Mouse (Mus musculus) MEL (cell line): ENCODE data around the gene Prtn3. TPM values are rescaled to one million over a fixed set of nuclear protein-coding genes. Genes with fewer than 3 reads are reported as not detected.

ENCODE experiments used
- DNase-seq: peaks from one replicate; pipeline ENCODE4 v3.0.0; 2011; ENCODE audit warnings: low read depth, low spot score
- H3K27ac ChIP-seq: 2 replicates; pipeline ENCODE4 v1.5.1; 2012; ENCODE audit warnings: low read depth, mild to moderate bottlenecking, control low read depth, low read length, moderate library complexity; ENCODE audit not compliant: control insufficient read depth
- H3K27me3 ChIP-seq, 2 experiments: fragments of 150-350 bp in 1 of 2; sonication (generic) in 1 of 2; 2 replicates each; pipeline ENCODE4 v1.6.1; 2012; ENCODE audit warnings: low read length in 2 of 2, mild to moderate bottlenecking in 2 of 2, improper control_type of control experiment in 1 of 2, moderate library complexity in 1 of 2; ENCODE audit not compliant: insufficient read depth in 2 of 2, control insufficient read depth in 1 of 2
- H3K36me3 ChIP-seq, 2 experiments: 2 replicates each; pipeline ENCODE4 v1.6.1; 2012 to 2014; ENCODE audit warnings: low read length in 2 of 2, improper control_type of control experiment in 1 of 2, inconsistent platforms in 1 of 2, mild to moderate bottlenecking in 1 of 2; ENCODE audit not compliant: insufficient read depth in 2 of 2, control insufficient read depth in 1 of 2
- H3K4me1 ChIP-seq, 2 experiments: fragments of 150-350 bp in 1 of 2; sonication (generic) in 1 of 2; 2 replicates each; pipeline ENCODE4 v1.6.1; 2012; ENCODE audit warnings: low read length in 2 of 2, improper control_type of control experiment in 1 of 2, mild to moderate bottlenecking in 1 of 2; ENCODE audit not compliant: insufficient read depth in 2 of 2, control insufficient read depth in 1 of 2
- H3K4me3 ChIP-seq, 2 experiments: fragments of 150-350 bp in 1 of 2; sonication (generic) in 1 of 2; 2 replicates each; pipeline ENCODE4 v1.5.1; 2012; ENCODE audit warnings: low read depth in 2 of 2, low read length in 2 of 2, mild to moderate bottlenecking in 2 of 2, moderate library complexity in 2 of 2, control low read depth in 1 of 2, improper control_type of control experiment in 1 of 2; ENCODE audit not compliant: control insufficient read depth in 1 of 2, insufficient read depth in 1 of 2
- H3K79me2 ChIP-seq: 2 replicates; pipeline ENCODE4 v1.6.1; 2012; ENCODE audit warnings: mild to moderate bottlenecking, low read length, moderate library complexity; ENCODE audit not compliant: control insufficient read depth, poor library complexity, insufficient read depth
- H3K9ac ChIP-seq: 2 replicates; pipeline ENCODE4 v1.6.1; 2012; ENCODE audit warnings: low read depth, mild to moderate bottlenecking, control low read depth, low read length, moderate library complexity; ENCODE audit not compliant: control insufficient read depth, poor library complexity, severe bottlenecking
- H3K9me3 ChIP-seq: fragments of 150-350 bp; sonication (generic); replicated peaks from 2 replicates; pipeline ENCODE4 v1.6.1; 2012; ENCODE audit warnings: mild to moderate bottlenecking, low read length, improper control_type of control experiment, moderate library complexity; ENCODE audit not compliant: insufficient read depth
- CHD1 ChIP-seq: IDR thresholded peaks from 2 replicates; pipeline ENCODE4 v1.6.1; 2012; ENCODE audit warnings: low read depth, mild to moderate bottlenecking, inconsistent platforms, low read length, improper control_type of control experiment
- EP300 ChIP-seq, 2 experiments: IDR thresholded peaks; 2 replicates each; pipeline ENCODE4 v1.6.1; 2011; ENCODE audit warnings: improper control_type of control experiment in 2 of 2, low read length in 2 of 2, low read depth in 1 of 2, mild to moderate bottlenecking in 1 of 2
- GABPA ChIP-seq: IDR thresholded peaks from 2 replicates; pipeline ENCODE4 v1.6.1; 2012; ENCODE audit warnings: low read depth, mild to moderate bottlenecking, inconsistent platforms, low read length, improper control_type of control experiment, moderate library complexity
- GATA1 ChIP-seq: IDR thresholded peaks from 2 replicates; pipeline ENCODE4 v1.6.1; 2011; ENCODE audit warnings: low read depth, low read length, improper control_type of control experiment
- MAX ChIP-seq: IDR thresholded peaks from 2 replicates; pipeline ENCODE4 v1.6.1; 2011; ENCODE audit warnings: low read length, improper control_type of control experiment
- MAZ ChIP-seq: IDR thresholded peaks from 2 replicates; pipeline ENCODE4 v1.6.1; 2012; ENCODE audit warnings: low read depth, mild to moderate bottlenecking, inconsistent platforms, low read length, improper control_type of control experiment
- MXI1 ChIP-seq: IDR thresholded peaks from 2 replicates; pipeline ENCODE4 v1.6.1; 2011; ENCODE audit warnings: mild to moderate bottlenecking, low read depth, low read length, improper control_type of control experiment
- MYC ChIP-seq: IDR thresholded peaks from 2 replicates; pipeline ENCODE4 v1.6.1; 2011; ENCODE audit warnings: low read depth, mild to moderate bottlenecking, low read length, improper control_type of control experiment, moderate library complexity
- NELFE ChIP-seq: IDR thresholded peaks from 2 replicates; pipeline ENCODE4 v1.6.1; 2011; ENCODE audit warnings: low read depth, low read length, improper control_type of control experiment
- POLR2A ChIP-seq, 2 experiments: IDR thresholded peaks; 2 replicates each; pipeline ENCODE4 v1.6.1; 2011 to 2012; ENCODE audit warnings: low read length in 2 of 2, mild to moderate bottlenecking in 2 of 2, control low read depth in 1 of 2, improper control_type of control experiment in 1 of 2, low read depth in 1 of 2, moderate library complexity in 1 of 2; ENCODE audit not compliant: control insufficient read depth in 1 of 2, insufficient read depth in 1 of 2, poor library complexity in 1 of 2
- POLR2AphosphoS5 ChIP-seq: IDR thresholded peaks from 2 replicates; pipeline ENCODE4 v1.6.1; 2012; ENCODE audit warnings: low read depth, borderline replicate concordance, mild to moderate bottlenecking, inconsistent platforms, low read length, moderate library complexity, mixed read lengths
- RAD21 ChIP-seq: IDR thresholded peaks from 2 replicates; pipeline ENCODE4 v1.6.1; 2011; ENCODE audit warnings: mild to moderate bottlenecking, low read depth, low read length, improper control_type of control experiment
- TAL1 ChIP-seq: IDR thresholded peaks from 2 replicates; pipeline ENCODE4 v1.6.1; 2012; ENCODE audit warnings: mild to moderate bottlenecking, inconsistent platforms, low read length, moderate library complexity, mixed read lengths
- USF1 ChIP-seq: IDR thresholded peaks from 2 replicates; pipeline ENCODE4 v1.6.1; 2014; ENCODE audit warnings: low read depth, mild to moderate bottlenecking, inconsistent platforms, low read length, improper control_type of control experiment, moderate library complexity
- USF2 ChIP-seq, 2 experiments: IDR thresholded peaks; 2 replicates each; pipeline ENCODE4 v1.6.1; 2011 to 2012; ENCODE audit warnings: improper control_type of control experiment in 2 of 2, low read length in 2 of 2, borderline replicate concordance in 1 of 2, inconsistent platforms in 1 of 2, low read depth in 1 of 2, mild to moderate bottlenecking in 1 of 2; ENCODE audit not compliant: insufficient read depth in 1 of 2
- polyA plus RNA-seq, 2 experiments: library from polyadenylated mRNA; stranded (reverse) in 1 of 2; unstranded in 1 of 2; fragments of >175 nt in 1 of 2; fragments of >200 nt in 1 of 2; gene quantifications; 2 replicates each; pipeline versions ENCODE4 v1.2.1 to v1.2.4; 2012; ENCODE audit warnings: low replicate concordance in 2 of 2, low read depth in 1 of 2; ENCODE audit not compliant: insufficient read length in 2 of 2, insufficient read depth in 1 of 2, missing spikeins in 1 of 2
- total RNA-seq: library from RNA; depleted of rRNA; stranded (reverse); fragments of 300-350 nt; gene quantifications from 2 replicates; pipeline ENCODE4 v1.2.3, GENCODE M21; 2012

The Prtn3 gene
- total and polyA plus RNA-seq, 3 experiments, result 11.2 to 31.5 TPM; not detected in 1

DNA sequence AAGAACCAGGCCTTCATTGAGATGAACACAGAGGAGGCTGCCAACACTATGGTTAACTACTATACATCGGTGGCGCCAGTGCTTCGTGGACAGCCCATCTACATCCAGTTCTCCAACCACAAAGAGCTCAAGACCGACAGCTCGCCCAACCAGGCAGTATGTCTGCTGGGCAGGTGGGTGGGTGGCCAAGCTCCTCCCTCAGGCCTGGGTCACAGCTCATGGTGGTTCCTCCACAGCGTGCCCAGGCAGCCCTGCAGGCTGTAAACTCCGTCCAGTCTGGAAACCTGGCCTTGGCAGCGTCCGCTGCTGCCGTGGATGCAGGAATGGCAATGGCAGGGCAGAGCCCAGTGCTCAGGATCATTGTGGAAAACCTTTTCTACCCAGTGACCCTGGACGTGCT is 15.2 kb upstream of the Prtn3 start:
- no peaks in the 10 kb centered on the region for H3K27me3 ChIP-seq
- peaks cover 18 to 19% of the 10 kb centered on the region in 2 experiments for H3K36me3 ChIP-seq
- TF ChIP-seq MAZ (no peak), CHD1 (no peak), POLR2AphosphoS5 (no peak; the same call in 1 of the 2 replicates), RAD21 (no peak), NELFE (no peak)
- no peak overlapping the region for H3K9ac ChIP-seq
- peaks cover 56% of the 10 kb centered on the region for H3K79me2 ChIP-seq
- H3K27ac ChIP-seq, result no peak overlapping the region
- H3K4me1 ChIP-seq, result peaks cover 2 to 17% of the 10 kb centered on the region in 2 experiments; a peak in 2 of 4 replicates
- no peaks in the 10 kb centered on the region for H3K9me3 ChIP-seq
- no peak for DNase-seq
- no peak overlapping the region for H3K4me3 ChIP-seq

DNA sequence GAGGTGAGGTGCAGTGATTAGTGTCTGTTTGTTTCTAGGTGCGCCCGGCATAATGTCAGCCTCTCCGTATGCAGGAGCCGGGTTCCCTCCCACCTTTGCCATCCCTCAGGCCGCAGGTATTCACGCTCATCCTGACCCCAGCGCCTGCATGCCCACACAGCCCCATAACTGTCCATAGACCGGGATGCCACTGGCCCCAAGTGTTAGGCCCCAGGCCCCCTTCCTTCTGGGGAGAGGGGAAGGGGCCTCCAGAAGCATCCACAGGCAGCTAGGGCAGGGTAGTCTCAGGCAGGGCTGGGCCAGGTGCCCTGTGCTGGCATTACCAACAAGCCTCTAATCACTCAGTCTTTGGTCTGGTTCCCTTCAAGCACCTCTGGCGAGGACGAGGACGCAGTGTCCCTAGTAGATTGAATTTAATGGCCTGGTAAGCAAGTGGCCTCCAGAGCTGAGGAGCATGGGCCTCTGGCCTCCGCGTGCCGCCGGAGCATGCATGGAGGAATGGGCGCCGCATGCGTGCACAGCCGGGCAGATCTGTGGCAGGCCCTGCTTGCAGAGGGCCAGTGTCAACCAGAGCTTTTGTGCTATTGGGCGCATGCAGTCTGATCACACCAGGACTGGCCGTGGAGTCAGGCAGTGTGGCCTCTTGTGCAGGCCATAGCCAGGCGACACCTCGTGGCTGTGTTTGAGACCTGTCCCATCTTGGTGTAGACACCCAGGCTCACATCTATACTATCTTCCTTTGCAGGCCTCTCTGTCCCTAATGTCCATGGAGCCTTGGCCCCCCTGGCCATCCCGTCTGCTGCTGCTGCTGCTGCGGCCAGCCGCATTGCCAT is 14.0 kb upstream of the Prtn3 start:
- no peak overlapping the region for H3K27ac ChIP-seq
- H3K9ac ChIP-seq, result no peak overlapping the region
- H3K9me3 ChIP-seq, result no peaks in the 10 kb centered on the region
- peaks cover 2 to 17% of the 10 kb centered on the region in 2 experiments; a peak in 2 of 4 replicates for H3K4me1 ChIP-seq
- TF ChIP-seq POLR2A (IDR thresholded peaks at IDR 0.05; ENCODE audit: control insufficient read depth in 1 of 2, insufficient read depth in 1 of 2, low read depth in 1 of 2, low read length in 2 of 2, poor library complexity in 1 of 2) (0 out of 4 replicates have a peak, but pooled peaks of 1 of the 2 experiments have one; percentile 35), TAL1 (no peak), MXI1 (no peak)
- H3K79me2 ChIP-seq, result peaks cover 48% of the 10 kb centered on the region
- H3K27me3 ChIP-seq, result no peaks in the 10 kb centered on the region
- peaks cover 18 to 19% of the 10 kb centered on the region in 2 experiments for H3K36me3 ChIP-seq
- DNase-seq, result no peak
- H3K4me3 ChIP-seq, result no peak overlapping the region

DNA sequence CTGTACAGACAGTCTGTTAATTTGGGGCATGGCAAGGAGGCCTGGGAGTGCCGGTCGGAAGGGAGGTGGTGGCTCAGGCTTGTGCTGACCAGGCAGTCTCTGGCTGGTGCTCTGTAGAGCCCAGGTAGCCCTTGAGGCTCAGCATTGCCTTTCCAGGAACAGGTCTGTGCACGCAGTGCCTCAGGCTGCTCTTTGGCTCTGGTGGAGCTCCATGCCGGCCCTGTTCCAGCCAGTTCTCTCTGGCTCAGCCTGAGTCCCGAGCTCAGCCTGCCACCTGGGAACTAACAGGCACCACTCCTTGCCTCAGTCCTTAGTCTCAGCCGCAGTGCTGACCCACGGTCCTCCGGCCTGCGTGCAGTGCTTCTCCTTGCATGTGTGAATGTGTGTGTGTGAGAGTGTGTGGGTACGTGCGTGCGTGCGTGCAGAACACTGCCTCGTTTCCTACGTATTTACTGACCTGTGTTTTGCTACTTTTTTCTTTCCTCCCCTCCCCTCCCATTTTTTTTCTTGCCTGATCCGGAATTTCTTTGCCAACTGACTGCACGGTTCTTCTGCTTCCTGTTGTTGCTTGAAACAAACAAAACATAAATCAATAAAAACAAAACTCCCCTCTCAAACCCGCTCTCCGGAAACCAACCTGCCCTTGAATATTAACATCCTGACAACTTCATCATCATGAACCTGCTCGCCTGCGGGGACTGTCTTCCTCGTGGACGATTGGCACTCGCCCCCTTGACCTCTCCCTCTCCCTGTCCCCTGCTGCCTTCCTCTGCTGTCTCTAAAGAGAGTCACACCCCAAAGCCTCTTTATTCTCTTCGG is 12.8 kb upstream of the Prtn3 start:
- TF ChIP-seq POLR2AphosphoS5, result no peak
- TF ChIP-seq GATA1, result no peak
- no peak for TF ChIP-seq GABPA
- no peak for TF ChIP-seq TAL1
- no peak for TF ChIP-seq USF2 (IDR thresholded peaks at IDR 0.05; ENCODE audit: borderline replicate concordance in 1 of 2, insufficient read depth in 1 of 2, low read depth in 1 of 2, low read length in 2 of 2)
- no peak for TF ChIP-seq RAD21
- TF ChIP-seq MAX, result no peak
- no peak for TF ChIP-seq EP300 (IDR thresholded peaks at IDR 0.05; ENCODE audit: low read depth in 1 of 2, low read length in 2 of 2)
- TF ChIP-seq MYC, result no peak
- TF ChIP-seq MXI1, result no peak
- TF ChIP-seq MAZ, result no peak
- TF ChIP-seq USF1, result no peak
- Histone ChIP-seq H3K27me3 (no peaks in the 10 kb centered on the region), H3K4me3 (no peak overlapping the region), H3K36me3 (peaks cover 18 to 19% of the 10 kb centered on the region in 2 experiments), H3K27ac (no peak overlapping the region), H3K4me1 (peaks cover 2 to 17% of the 10 kb centered on the region in 2 experiments; a peak in 2 of 4 replicates), H3K9me3 (no peaks in the 10 kb centered on the region), H3K9ac (no peak overlapping the region), H3K79me2 (peaks cover 37% of the 10 kb centered on the region)
- no peak for DNase-seq
